ENCODE assay signal across 11 mouse cellular contexts in the genomic region with DNA sequence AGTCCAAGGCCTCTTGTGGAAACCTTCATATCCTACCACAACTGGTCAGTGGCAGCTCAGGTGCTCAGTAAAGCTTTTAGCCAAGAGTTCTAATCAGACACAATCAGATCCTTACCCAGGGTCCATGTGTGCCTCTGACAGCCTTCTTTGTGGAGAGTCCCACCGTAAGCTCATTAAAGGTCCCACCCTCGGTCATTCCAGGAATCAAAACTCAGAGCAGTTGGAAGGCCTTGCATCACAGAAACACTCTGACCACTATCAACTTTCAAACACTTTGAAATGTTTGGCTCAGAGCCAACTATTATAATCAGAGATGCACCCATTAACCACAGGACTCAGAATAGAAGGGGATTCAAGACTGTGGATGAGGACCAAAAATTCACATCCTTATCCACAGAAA.
"Had no signal": no experiment of that assay in that cellular context is flagged by ENCODE, and none has a peak within 500 bp of the region (broad histone marks: within the 10 kb centered on the region; RNA-seq: fewer than 3 reads in every experiment).

No protein-coding gene starts in this region.

- ATAC-seq: liver, postnatal 0 days; lung, postnatal 0 days; midbrain, embryonic 13.5 days; midbrain, embryonic 15.5 days had no signal

- DNase-seq: liver, postnatal 0 days; lung, adult 2 months; lung, postnatal 14 days; lung, postnatal 36 days; right cerebral cortex, postnatal 14 days; thymus, adult 2 months; thymus, postnatal 25 days; thymus, postnatal 4 days had no signal
